Mouse (Mus musculus) myocyte (in vitro differentiated cells): ENCODE measurements at regions not wholly inside any gene's neighbourhood (a gene's known extent, or its start where the extent isn't known, plus 50 kb on each side); places are given as distances from the start of the nearest gene placed in this dataset.

Experiments used
- CEBPB ChIP-seq: IDR thresholded peaks from 2 replicates; pipeline ENCODE4 v1.6.1; 2011; ENCODE audit warnings: mild to moderate bottlenecking, moderate library complexity; ENCODE audit not compliant: poor library complexity, insufficient read depth, severe bottlenecking
- E2F4 ChIP-seq: IDR thresholded peaks from one replicate; pipeline ENCODE4 v1.6.1; 2011; ENCODE audit warnings: mild to moderate bottlenecking, control low read depth, moderate library complexity; ENCODE audit not compliant: insufficient read depth
- MAX ChIP-seq: IDR thresholded peaks from one replicate; pipeline ENCODE4 v1.6.1; 2011; ENCODE audit warnings: low read depth, mild to moderate bottlenecking, control low read depth
- POLR2A ChIP-seq: IDR thresholded peaks from one replicate; pipeline ENCODE4 v1.6.1; 2011; ENCODE audit warnings: low read depth, mild to moderate bottlenecking, control low read depth, moderate library complexity; ENCODE audit not compliant: insufficient read length
- TCF12 ChIP-seq: IDR thresholded peaks from one replicate; pipeline ENCODE4 v1.6.1; 2011; ENCODE audit warnings: mild to moderate bottlenecking, control low read depth; ENCODE audit not compliant: poor library complexity, insufficient read depth, severe bottlenecking
- USF1 ChIP-seq: IDR thresholded peaks from one replicate; pipeline ENCODE4 v1.6.1; 2011; ENCODE audit warnings: low read depth, mild to moderate bottlenecking, control low read depth, moderate library complexity

- no peak for TF ChIP-seq MAX
- TF ChIP-seq USF1, result no peak
- no peak for TF ChIP-seq POLR2A
- no peak for TF ChIP-seq CEBPB
- TF ChIP-seq TCF12, result no peak
- no peak for TF ChIP-seq E2F4
Measured at GRCm38 (mm10) chr4:87695811-87696210, 337.4 kb downstream of the Mllt3 start.
